Mouse (Mus musculus): ENCODE measurements around the gene Jam3. TPM values are rescaled to one million over a fixed set of nuclear protein-coding genes. Genes with fewer than 3 reads are reported as not detected.

Gene Jam3
- polyA plus RNA-seq, 1 experiment from 2014 or later = 82.3 TPM

DNA sequence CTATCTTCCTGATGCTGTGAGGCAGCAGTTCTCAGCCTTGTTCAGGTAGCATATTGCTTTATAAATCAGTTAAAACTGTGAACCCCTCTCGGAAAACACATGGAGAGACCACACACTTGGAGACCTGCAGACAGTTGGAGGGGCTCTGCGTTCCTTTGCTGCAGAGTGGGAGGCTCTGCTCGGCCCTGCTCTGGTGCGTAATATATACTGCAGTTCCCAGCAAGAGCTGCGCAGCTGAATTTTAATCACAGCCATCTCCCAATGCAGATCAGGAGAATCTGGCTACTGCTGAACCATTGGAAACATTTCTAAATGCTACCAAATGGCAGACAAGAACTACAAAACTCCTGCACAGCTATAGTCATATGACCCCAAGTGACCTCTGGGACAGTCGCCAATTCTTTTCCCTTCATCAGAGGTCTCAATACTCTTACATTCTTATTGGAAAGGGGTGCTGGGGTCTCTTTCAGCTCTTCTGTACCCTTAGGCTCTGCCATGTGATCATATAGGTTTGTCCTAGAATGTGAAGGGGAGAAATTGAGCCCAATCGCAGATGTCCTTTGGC is 33.5 kb upstream of the Jam3 start:
- no peak overlapping the region for H3K4me2 ChIP-seq
- H3K4me1 ChIP-seq = peaks cover 25% of the 10 kb centered on the region
- H3K9ac ChIP-seq = no peak overlapping the region
- no peaks in the 10 kb centered on the region for H3K27me3 ChIP-seq
- H3K4me3 ChIP-seq (replicated peaks) = no peak overlapping the region
- no peak for ATAC-seq (replicated peaks; ENCODE audit: low FRiP score)
- WGBS = 82% methylated on average over 7 of the region's 7 CpGs
- H3K27ac ChIP-seq = no peak overlapping the region
- H3K9me3 ChIP-seq (replicated peaks) = no peaks in the 10 kb centered on the region
- H3K36me3 ChIP-seq = no peaks in the 10 kb centered on the region

GRCm38 (mm10) chr9:27185820-27186219 is 30.6 kb upstream of the Jam3 start:
- Histone ChIP-seq H3K27ac (no peak overlapping the region), H3K9ac (no peak overlapping the region), H3K36me3 (no peaks in the 10 kb centered on the region), H3K4me1 (no peaks in the 10 kb centered on the region; the same call in 1 of the 2 replicates), H3K9me3 (replicated peaks) (no peaks in the 10 kb centered on the region), H3K4me2 (no peak overlapping the region), H3K27me3 (no peaks in the 10 kb centered on the region), H3K4me3 (replicated peaks) (no peak overlapping the region)
- ATAC-seq (replicated peaks; ENCODE audit: low FRiP score) = no peak; the same call in 1 of the 2 replicates

- 75% methylated on average over 5 of the region's 5 CpGs for WGBS
- no peaks in the 10 kb centered on the region for H3K27me3 ChIP-seq
- no peak for ATAC-seq (replicated peaks; ENCODE audit: low FRiP score)
Observed at GRCm38 (mm10) chr9:27182087-27182486, 26.9 kb upstream of the Jam3 start.

GRCm38 (mm10) chr9:27180492-27180891 is 25.3 kb upstream of the Jam3 start:
- no peak overlapping the region for H3K4me2 ChIP-seq
- no peak overlapping the region for H3K9ac ChIP-seq
- no peaks in the 10 kb centered on the region for H3K9me3 ChIP-seq (replicated peaks)
- 46% methylated on average over 3 of the region's 3 CpGs for WGBS
- H3K4me3 ChIP-seq (replicated peaks) = no peak overlapping the region
- H3K36me3 ChIP-seq = no peaks in the 10 kb centered on the region
- no peak for ATAC-seq (replicated peaks; ENCODE audit: low FRiP score)
- H3K4me1 ChIP-seq = no peaks in the 10 kb centered on the region
- H3K27me3 ChIP-seq = no peaks in the 10 kb centered on the region
- no peak overlapping the region for H3K27ac ChIP-seq

More at GRCm38 (mm10) chr9:27182087-27182486, 26.9 kb upstream of the Jam3 start:
- no peak overlapping the region for H3K4me3 ChIP-seq (replicated peaks)
- no peak overlapping the region for H3K9ac ChIP-seq
- H3K9me3 ChIP-seq (replicated peaks) = no peaks in the 10 kb centered on the region
- no peaks in the 10 kb centered on the region for H3K4me1 ChIP-seq
- H3K27ac ChIP-seq = no peak overlapping the region
- no peaks in the 10 kb centered on the region for H3K36me3 ChIP-seq
- H3K4me2 ChIP-seq = no peak overlapping the region

DNA sequence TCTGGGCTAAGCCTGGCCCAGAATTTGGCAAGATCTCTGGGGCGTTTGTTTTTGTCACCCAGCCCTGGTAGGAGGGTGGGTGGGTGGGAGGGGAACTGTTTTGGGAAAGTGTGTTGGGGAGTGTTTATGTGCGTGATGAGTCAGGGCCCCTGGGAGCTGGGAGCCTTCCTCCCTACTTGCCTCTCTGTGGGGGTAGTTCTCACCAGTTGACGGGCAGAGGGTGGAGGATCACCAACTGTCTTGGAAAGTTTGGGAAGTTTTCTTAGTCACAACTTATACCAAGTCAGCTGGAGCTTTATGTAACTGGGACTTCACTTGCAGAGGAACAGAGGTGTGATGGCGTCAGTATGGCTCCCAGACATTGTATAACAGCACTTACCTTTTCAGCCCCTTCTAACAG is 23.7 kb upstream of the Jam3 start:
- H3K27me3 ChIP-seq = no peaks in the 10 kb centered on the region
- H3K4me1 ChIP-seq = no peaks in the 10 kb centered on the region
- WGBS = 67% methylated on average over 4 of the region's 4 CpGs
- no peak overlapping the region for H3K4me2 ChIP-seq
- H3K9me3 ChIP-seq (replicated peaks) = no peaks in the 10 kb centered on the region
- H3K4me3 ChIP-seq (replicated peaks) = no peak overlapping the region
- no peak overlapping the region for H3K27ac ChIP-seq
- H3K36me3 ChIP-seq = no peaks in the 10 kb centered on the region
- ATAC-seq (replicated peaks; ENCODE audit: low FRiP score) = no peak
- no peak overlapping the region for H3K9ac ChIP-seq

- H3K27me3 ChIP-seq = no peaks in the 10 kb centered on the region
- H3K27ac ChIP-seq = no peak overlapping the region
- H3K9ac ChIP-seq = no peak overlapping the region
- no peaks in the 10 kb centered on the region for H3K36me3 ChIP-seq
- no peaks in the 10 kb centered on the region for H3K4me1 ChIP-seq
- H3K4me3 ChIP-seq (replicated peaks) = no peak overlapping the region
- WGBS = 0% methylated on average over 2 of the region's 2 CpGs
- peak; percentile 77 for ATAC-seq (replicated peaks; ENCODE audit: low FRiP score)
- H3K4me2 ChIP-seq = no peak overlapping the region
- no peaks in the 10 kb centered on the region for H3K9me3 ChIP-seq (replicated peaks)
Observed at GRCm38 (mm10) chr9:27176154-27176553, 20.9 kb upstream of the Jam3 start.

DNA sequence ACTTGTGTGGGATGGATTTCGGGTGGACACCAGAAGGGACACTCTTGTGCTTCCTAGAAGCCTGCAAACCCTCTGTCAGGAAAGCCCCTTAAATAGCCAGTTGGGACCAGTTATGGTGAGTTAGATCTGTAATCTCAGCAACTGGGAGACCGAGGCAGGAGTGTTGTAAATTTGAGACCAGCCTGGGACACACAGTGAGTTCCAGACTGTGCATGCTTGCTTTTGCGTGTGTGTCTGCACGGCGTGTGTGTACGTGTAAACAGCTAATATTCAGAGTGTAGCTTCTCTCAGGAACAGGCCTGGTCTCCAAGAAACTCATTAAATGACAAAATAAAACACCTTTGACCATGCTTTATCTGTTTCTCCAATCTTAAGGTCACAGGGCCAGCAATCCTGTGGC is 20.5 kb upstream of the Jam3 start:
- Histone ChIP-seq H3K4me1 (no peaks in the 10 kb centered on the region), H3K27me3 (no peaks in the 10 kb centered on the region), H3K9ac (no peak overlapping the region), H3K27ac (no peak overlapping the region), H3K9me3 (replicated peaks) (no peaks in the 10 kb centered on the region), H3K4me2 (no peak overlapping the region), H3K4me3 (replicated peaks) (no peak overlapping the region), H3K36me3 (no peaks in the 10 kb centered on the region)
- ATAC-seq (replicated peaks; ENCODE audit: low FRiP score) = no peak
- 89% methylated on average over 6 of the region's 6 CpGs for WGBS

GRCm38 (mm10) chr9:27175241-27175640 is 20.0 kb upstream of the Jam3 start:
- Histone ChIP-seq H3K27ac (no peak overlapping the region), H3K4me3 (replicated peaks) (no peak overlapping the region), H3K9me3 (replicated peaks) (no peaks in the 10 kb centered on the region), H3K4me1 (no peaks in the 10 kb centered on the region), H3K36me3 (no peaks in the 10 kb centered on the region), H3K27me3 (no peaks in the 10 kb centered on the region), H3K9ac (no peak overlapping the region), H3K4me2 (no peak overlapping the region)
- no peak for ATAC-seq (replicated peaks; ENCODE audit: low FRiP score)
- 85% methylated on average over 13 of the region's 13 CpGs for WGBS

DNA sequence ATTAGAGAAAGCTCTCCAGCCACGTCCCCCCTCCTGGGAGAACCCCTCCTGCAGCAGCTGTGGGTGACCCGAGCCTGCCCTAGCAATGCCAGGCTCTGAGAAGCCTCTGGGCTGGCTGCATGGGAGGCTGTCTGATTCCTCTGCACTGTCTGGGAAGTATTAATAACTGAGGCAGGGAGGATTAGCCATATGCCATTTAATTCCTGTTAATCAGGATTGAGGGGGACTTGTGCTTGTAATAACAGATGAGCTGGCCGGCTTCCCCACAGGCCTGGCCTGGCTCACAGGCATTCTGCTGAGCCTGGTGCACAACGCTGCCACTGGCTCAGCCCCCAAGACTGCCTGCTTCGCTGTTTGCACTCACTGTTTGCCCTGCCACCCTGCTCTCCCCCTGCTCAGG is 18.9 kb upstream of the Jam3 start:
- no peaks in the 10 kb centered on the region for H3K36me3 ChIP-seq
- no peaks in the 10 kb centered on the region for H3K4me1 ChIP-seq
- no peak for ATAC-seq (replicated peaks; ENCODE audit: low FRiP score)
- H3K9me3 ChIP-seq (replicated peaks) = no peaks in the 10 kb centered on the region
- no peak overlapping the region for H3K4me2 ChIP-seq
- H3K4me3 ChIP-seq (replicated peaks) = no peak overlapping the region
- WGBS = 58% methylated on average over 5 of the region's 5 CpGs
- no peak overlapping the region for H3K27ac ChIP-seq
- no peak overlapping the region for H3K9ac ChIP-seq
- no peaks in the 10 kb centered on the region for H3K27me3 ChIP-seq

GRCm38 (mm10) chr9:27173646-27174045 is 18.4 kb upstream of the Jam3 start:
- ATAC-seq (replicated peaks; ENCODE audit: low FRiP score) = no peak
- no peak overlapping the region for H3K9ac ChIP-seq

DNA sequence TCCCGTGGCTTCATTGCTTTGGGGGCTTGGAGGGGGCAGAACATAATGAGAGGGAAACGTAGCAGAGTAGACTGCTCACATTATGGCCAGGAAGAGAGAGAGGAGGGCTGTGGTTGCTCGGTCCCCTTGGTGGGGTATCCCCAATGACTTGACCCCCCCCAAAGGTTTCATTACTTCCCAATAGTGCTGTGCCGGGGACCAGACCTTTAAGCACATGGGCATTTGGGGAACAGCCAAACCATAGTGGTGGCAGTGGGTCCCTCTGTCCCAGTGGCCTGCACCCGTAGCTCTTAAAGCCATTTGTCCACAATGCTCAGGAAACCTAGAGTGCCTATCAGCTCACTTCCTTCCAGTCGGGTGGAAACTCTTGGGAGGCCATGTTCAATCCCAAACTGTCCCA is 17.6 kb upstream of the Jam3 start:
- Histone ChIP-seq H3K27me3 (no peaks in the 10 kb centered on the region), H3K4me2 (no peak overlapping the region), H3K27ac (no peak overlapping the region), H3K9ac (no peak overlapping the region), H3K9me3 (replicated peaks) (no peaks in the 10 kb centered on the region), H3K4me1 (no peaks in the 10 kb centered on the region), H3K36me3 (no peaks in the 10 kb centered on the region), H3K4me3 (replicated peaks) (no peak overlapping the region)
- WGBS = 78% methylated on average over 6 of the region's 6 CpGs
- ATAC-seq (replicated peaks; ENCODE audit: low FRiP score) = no peak

More at GRCm38 (mm10) chr9:27173646-27174045, 18.4 kb upstream of the Jam3 start:
- Histone ChIP-seq H3K27ac (no peak overlapping the region), H3K9me3 (replicated peaks) (no peaks in the 10 kb centered on the region), H3K4me2 (no peak overlapping the region), H3K36me3 (no peaks in the 10 kb centered on the region), H3K27me3 (no peaks in the 10 kb centered on the region), H3K4me1 (no peaks in the 10 kb centered on the region), H3K4me3 (replicated peaks) (no peak overlapping the region)
- WGBS = 79% methylated on average over 2 of the region's 2 CpGs

DNA sequence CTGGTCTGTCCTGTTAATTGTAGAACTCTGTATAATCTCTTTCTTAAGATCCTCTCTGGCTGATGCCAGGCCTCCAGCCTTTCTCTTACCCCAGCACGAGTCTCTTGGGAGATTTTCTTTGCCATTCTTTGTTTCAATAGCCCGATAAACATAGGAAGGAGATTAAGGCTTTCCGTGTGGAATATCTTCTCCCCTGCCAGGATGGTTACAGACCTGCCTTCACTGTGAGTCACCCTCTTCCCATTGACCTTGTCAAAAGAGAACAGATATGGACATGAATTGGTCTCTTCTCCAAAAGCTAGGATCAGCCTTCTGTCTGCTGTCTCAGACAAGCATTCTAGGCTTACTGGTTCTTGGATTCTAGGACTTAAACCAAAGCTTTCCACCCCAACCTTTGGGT is 15.5 kb upstream of the Jam3 start:
- no peaks in the 10 kb centered on the region for H3K27me3 ChIP-seq
- H3K4me1 ChIP-seq = no peaks in the 10 kb centered on the region
- no peak overlapping the region for H3K4me2 ChIP-seq
- H3K4me3 ChIP-seq (replicated peaks) = no peak overlapping the region
- ATAC-seq (replicated peaks; ENCODE audit: low FRiP score) = no peak
- H3K36me3 ChIP-seq = no peaks in the 10 kb centered on the region
- H3K9me3 ChIP-seq (replicated peaks) = no peaks in the 10 kb centered on the region
- WGBS = 83% methylated on average over 3 of the region's 3 CpGs
- no peak overlapping the region for H3K9ac ChIP-seq
- no peak overlapping the region for H3K27ac ChIP-seq

- H3K27me3 ChIP-seq = no peaks in the 10 kb centered on the region
- WGBS = 85% methylated on average over 1 of the region's 1 CpGs
- no peak for ATAC-seq (replicated peaks; ENCODE audit: low FRiP score)
- no peaks in the 10 kb centered on the region for H3K9me3 ChIP-seq (replicated peaks)
- H3K36me3 ChIP-seq = no peaks in the 10 kb centered on the region
- no peak overlapping the region for H3K4me3 ChIP-seq (replicated peaks)
- no peak overlapping the region for H3K27ac ChIP-seq
- no peaks in the 10 kb centered on the region for H3K4me1 ChIP-seq
- H3K9ac ChIP-seq = no peak overlapping the region
- H3K4me2 ChIP-seq = no peak overlapping the region
Observed at GRCm38 (mm10) chr9:27166981-27167380, 11.8 kb upstream of the Jam3 start.
